Mouse (Mus musculus) cerebellum, postnatal 25 days (tissue): ENCODE measurements around the gene Mfsd14a.
"Not testable (repeated sequence)": the region's sequence is repeated elsewhere in the genome, so short reads cannot be mapped to it uniquely, and the experiment has no call there.

Experiments
- DNase-seq, 2 experiments: peaks; one replicate each; pipeline ENCODE4 v3.0.0; 2021; ENCODE audit warnings: mixed read lengths in 2 of 2

Mfsd14a gene

GRCm38 (mm10) chr3:116662463-116662863 is at the start of gene Mfsd14a:
Gene Mfsd14a (minus strand): TSS chr3:116662677.
- DNase-seq: peak; percentile 99 to 100

DNA sequence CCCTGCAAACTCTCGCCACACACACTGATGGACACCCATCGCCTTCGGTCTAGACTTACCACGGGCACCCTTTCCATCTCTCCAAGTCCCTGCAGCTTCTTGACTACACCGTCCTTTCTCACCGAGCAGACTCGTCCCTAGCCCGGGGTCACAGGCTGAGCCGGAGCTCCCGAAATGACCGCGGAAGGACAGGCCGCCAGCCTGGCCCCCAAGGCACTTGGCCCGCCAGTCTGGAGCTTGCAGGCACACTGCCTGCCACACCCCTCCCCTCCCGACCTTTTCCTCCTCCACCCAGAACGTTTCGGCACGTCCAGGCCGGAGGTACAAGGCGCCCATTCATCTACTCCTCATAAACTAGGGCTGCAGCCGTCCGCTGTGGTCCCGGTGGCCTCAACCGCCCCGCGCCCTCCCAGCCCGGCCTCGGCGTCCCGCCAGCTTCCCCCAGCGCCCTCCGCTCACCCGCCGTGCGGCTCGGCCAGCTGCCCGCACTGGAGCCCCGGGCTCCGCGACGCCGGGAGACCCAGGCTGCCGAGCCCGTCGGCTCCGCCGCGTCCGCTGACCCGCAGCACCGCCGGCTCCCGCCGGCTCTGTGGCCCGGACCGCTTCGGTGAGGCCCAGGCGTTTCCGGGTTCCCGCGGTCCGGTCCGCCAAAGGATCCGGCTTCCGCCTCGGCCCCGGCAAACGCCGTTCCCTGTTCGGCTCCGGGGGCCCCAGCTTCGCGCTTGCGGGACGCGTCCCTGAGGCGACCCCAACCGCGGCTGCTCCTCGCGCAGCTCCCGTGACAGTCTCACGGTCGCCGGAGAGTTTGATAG is 49.4 kb upstream of the Mfsd14a start:
- peak; percentile 89 to 90 for DNase-seq

GRCm38 (mm10) chr3:116710941-116711340 is 48.5 kb upstream of the Mfsd14a start:
- no peak for DNase-seq

- DNase-seq: no peak
These were observed 43.2 kb upstream of the Mfsd14a start for GRCm38 (mm10) chr3:116705637-116706204.

GRCm38 (mm10) chr3:116703835-116704234 is 41.4 kb upstream of the Mfsd14a start:
- no peak for DNase-seq

- DNase-seq: no peak
These were observed 40.3 kb upstream of the Mfsd14a start for GRCm38 (mm10) chr3:116702647-116703272.

DNA sequence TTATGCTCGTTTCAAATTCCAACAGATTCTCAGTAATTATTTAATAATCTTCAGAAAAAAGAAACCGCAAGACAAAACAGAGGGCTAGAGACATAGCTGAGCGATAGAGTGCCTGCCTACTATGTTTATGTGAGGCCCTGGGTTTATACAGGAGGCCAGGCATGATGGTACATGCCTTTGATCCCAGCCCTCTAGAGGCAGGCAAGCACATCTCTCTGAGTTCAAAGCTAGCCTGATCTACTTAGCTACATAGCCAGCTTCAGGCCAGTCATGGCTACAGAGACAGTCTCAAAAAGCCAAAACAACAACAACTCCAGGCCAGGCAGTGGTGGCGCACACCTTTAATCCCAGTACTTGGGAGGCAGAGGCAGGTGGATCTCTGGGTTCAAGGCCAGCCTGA is 39.1 kb upstream of the Mfsd14a start:
- no peak for DNase-seq

GRCm38 (mm10) chr3:116698786-116699185 is 36.3 kb upstream of the Mfsd14a start:
- no peak for DNase-seq

DNA sequence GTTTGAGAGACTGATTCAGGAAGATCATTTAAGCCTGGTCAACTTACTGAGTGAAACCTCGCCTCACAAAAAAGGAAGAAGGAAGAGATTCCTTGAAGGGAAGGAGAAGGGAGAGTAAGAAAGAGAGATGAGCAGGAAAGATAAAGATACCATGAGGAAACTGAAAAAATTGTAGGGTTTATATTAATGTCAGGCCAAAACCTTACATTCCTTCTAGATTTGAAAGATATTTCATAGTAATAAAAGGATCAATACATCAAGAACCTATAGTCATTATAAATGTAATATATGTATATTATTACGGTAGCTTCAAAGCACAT is 33.1 kb upstream of the Mfsd14a start:
- DNase-seq: no peak

- no peak for DNase-seq
These were observed 32.6 kb upstream of the Mfsd14a start for GRCm38 (mm10) chr3:116694955-116695665.

- DNase-seq: no peak
These were observed 31.8 kb upstream of the Mfsd14a start for GRCm38 (mm10) chr3:116694312-116694711.

GRCm38 (mm10) chr3:116681160-116681559 is 18.7 kb upstream of the Mfsd14a start, which contains the start of gene Gm43191:
Gene Gm43191 (minus strand): TSS chr3:116681260.
- DNase-seq: no peak

- not testable (repeated sequence) for DNase-seq
These were observed 1.8 kb upstream of the Mfsd14a start for GRCm38 (mm10) chr3:116664281-116664680.

DNA sequence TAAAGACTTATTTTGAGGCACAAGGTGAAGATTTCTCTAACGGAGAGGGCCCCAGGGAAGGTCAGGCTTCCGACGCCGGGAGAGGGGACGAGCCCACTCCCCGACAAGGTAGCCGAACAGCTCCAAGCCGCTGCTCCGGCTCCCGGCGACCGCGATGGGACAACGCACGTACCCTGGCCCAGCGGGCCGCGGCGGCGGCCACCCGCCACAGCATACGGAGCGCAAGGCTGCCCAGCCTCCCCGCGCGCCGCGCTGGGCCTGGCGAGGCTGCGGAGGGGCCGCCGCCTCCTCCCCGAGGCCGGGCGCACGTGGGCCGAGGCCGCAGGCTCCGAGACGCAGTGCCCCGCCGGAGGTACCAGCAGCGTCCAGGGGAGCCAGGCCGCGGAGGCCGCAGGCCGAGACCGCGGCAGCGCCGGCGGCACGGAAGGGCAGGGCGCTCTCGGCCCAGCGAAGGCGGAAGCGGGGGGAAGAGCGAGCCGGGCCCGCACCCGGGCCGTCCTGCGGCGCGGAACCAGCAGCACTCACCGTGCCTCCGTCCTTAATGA is 535 bp downstream of the Mfsd14a start:
- peak in 1 of 2 experiments; percentile 72 for DNase-seq

- no peak for DNase-seq
These were observed 1.1 kb downstream of the Mfsd14a start for GRCm38 (mm10) chr3:116661288-116661869.

GRCm38 (mm10) chr3:116659856-116660430 is 2.5 kb downstream of the Mfsd14a start:
- no peak for DNase-seq

DNA sequence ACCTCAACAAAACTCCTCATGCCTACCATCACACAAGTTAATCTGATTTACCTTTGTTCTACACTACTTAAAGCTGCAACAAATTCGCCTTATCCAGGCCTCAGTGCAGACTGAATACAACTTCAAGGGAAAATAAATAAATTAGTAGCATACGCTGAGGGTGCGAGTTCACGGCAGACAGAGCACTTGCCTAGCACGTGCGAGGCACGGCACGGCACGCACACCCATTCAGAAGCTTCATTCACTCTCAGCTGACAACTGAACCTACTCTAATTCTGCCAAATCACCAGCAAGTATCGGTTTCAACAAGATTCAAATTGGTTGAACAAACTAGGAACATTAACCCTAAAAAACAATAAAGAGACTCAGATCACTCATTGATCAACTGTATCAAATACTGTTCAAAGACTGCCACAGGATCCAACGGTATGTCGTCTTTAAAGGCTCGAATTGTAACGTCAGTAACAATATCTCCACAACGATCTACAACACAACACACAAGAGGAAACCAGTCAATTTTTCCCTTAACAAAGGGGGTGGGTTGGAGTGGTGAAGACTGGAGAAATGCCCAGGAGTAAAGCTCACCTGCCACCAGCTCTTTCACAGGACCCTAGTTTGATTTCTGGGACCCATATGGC is 3.4 kb downstream of the Mfsd14a start:
- DNase-seq: no peak

DNA sequence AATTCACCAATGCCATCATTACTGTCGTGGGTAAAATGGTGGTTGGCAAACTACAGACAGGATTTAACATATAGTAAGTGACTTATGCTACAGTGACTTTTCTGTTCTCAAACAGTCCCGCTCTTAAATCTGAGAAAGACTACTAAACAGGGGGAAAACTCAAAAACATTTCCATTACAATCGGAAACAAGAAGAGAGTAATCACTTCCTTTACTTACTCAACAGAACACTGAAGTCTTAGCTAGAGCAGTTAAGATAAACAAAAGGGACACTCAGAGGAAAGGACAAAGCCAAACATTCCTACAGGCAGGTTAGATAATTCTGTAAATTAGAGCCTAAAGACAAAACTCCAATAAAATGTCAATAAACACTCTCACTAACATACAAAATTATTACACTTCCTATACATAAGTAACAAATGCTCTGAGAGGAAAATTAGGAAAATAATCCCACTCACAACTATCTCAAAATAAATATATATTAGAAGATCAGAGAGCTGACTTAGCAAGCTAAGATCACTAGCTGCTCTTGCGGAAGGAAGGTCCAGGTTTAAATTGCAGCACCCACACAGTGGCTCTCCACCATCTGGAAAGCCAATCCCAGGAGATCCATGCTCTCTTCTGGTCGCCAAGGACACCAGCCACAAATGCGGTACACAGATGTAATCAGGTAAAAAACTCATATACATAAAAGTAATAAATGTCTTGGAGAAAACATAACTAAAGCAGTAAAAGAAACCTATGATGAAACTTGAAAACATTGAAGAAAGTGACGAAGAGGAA is 6.1 kb downstream of the Mfsd14a start:
- DNase-seq: no peak

DNA sequence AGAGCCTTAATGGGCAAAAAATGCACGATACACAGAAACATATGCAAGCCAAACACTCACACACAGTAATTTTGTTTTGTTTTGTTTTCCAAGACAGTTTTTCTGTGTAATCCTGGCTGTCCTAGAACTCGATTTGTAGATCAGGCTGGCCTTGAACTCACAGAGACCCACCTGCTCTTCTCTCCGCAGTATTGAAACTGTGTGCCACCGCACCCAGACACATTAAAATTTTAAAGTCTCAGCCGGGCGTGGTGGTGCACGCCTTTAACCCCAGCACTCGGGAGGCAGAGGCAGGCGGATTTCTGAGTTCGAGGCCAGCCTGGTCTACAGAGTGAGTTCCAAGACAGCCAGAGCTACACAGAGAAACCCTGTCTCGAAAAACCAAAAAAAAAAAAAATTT is 8.4 kb downstream of the Mfsd14a start:
- DNase-seq: not testable (repeated sequence)

GRCm38 (mm10) chr3:116653278-116653945 is 9.1 kb downstream of the Mfsd14a start:
- no peak for DNase-seq
